Mouse (Mus musculus): ENCODE data around the gene Zdhhc9. TPM values are rescaled to one million over a fixed set of nuclear protein-coding genes. Genes with fewer than 3 reads are reported as not detected.
"Not testable (repeated sequence)": the region's sequence is repeated elsewhere in the genome, so short reads cannot be mapped to it uniquely, and the experiment has no call there.

Gene Zdhhc9
- polyA plus RNA-seq (2015; fragmentation: Nextera tagmentation; extraction: Ambion mirVana) = 5.6 and 6.8 TPM in 2 replicates

DNA sequence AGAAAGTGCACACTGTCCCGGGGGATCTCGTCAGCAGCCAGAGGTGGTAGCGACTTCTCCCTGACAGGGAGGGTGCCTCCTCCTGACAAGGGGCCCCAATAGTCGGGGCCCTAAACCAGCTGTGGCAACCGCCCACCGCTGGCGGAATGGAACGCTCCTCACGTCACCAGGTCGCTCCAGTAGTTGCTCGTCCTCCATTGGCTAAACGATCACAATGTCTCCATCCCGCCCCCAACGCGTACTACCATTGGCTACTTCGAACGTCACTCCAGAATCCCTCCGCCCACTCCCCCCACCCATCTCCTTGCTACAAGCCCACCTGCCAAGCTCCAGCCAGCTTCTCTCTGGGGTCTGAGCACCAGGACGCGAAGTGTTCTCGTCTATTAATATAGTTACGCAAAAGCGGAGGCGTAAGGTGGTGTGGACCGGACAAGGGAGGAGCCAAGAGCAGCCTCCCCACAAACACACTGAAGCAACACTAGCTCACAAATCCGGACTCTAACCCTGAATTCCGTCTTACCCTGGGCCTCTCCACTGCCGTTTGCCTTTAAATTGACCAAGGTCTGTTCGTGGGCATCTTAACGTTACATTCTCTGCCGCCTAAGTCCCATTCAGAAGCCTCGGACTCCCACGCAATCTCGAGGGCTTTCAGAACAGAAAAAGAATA is at the start of gene Zdhhc9:
Gene Zdhhc9 (minus strand): TSS at position 360 of the 667 bp plus-strand sequence.
- H3K4me2 ChIP-seq (replicated peaks) = peak within 1 kb of the TSS; percentile 65
- peak within 1 kb of the TSS; percentile 58 for H3K4me3 ChIP-seq
- no peaks in the 10 kb centered on the region for H3K36me3 ChIP-seq
- WGBS = 9% methylated on average over 34 of the region's 34 CpGs
- peak; percentile 99 for ATAC-seq (ENCODE audit: low FRiP score, low read depth)
- no peak within 1 kb of the TSS for H3K27ac ChIP-seq
- H3K9ac ChIP-seq = peak within 1 kb of the TSS; percentile 69
- H3K4me1 ChIP-seq = 0 out of 2 replicates have a peak, but pooled peaks cover 6% of the 10 kb centered on the region
- H3K27me3 ChIP-seq = no peaks in the 10 kb centered on the region
- H3K9me3 ChIP-seq = no peaks in the 10 kb centered on the region

DNA sequence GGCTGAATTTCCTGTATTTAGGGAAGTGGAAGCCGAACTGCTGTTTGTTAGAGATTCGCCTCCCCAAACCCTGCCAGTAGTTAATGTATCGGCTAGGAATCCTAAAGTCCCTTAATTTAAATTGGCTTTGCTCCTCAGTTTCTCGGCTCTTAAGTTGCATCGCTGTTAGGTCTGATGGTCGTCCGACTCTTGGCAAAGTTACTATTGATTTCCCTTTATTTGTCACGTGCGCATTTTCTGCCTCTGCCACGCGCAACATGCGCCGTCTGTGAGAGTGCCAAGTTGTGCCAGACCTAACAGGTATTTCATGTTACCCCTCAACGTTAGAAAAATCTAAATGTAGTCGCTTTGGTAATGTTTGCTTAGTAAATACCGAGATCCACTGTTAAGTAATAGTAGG is 48.3 kb upstream of the Zdhhc9 start:
- Histone ChIP-seq H3K36me3 (peaks cover 6% of the 10 kb centered on the region; the same call in 1 of the 2 replicates), H3K9ac (peak overlapping the region; percentile 59), H3K27ac (no peak overlapping the region), H3K4me3 (peak overlapping the region; percentile 54), H3K4me2 (replicated peaks) (peak overlapping the region; percentile 61), H3K9me3 (no peaks in the 10 kb centered on the region), H3K27me3 (no peaks in the 10 kb centered on the region), H3K4me1 (0 out of 2 replicates have a peak, but pooled peaks cover 2% of the 10 kb centered on the region)
- ATAC-seq (ENCODE audit: low FRiP score, low read depth) = no peak
- 12% methylated on average over 16 of the region's 16 CpGs for WGBS

DNA sequence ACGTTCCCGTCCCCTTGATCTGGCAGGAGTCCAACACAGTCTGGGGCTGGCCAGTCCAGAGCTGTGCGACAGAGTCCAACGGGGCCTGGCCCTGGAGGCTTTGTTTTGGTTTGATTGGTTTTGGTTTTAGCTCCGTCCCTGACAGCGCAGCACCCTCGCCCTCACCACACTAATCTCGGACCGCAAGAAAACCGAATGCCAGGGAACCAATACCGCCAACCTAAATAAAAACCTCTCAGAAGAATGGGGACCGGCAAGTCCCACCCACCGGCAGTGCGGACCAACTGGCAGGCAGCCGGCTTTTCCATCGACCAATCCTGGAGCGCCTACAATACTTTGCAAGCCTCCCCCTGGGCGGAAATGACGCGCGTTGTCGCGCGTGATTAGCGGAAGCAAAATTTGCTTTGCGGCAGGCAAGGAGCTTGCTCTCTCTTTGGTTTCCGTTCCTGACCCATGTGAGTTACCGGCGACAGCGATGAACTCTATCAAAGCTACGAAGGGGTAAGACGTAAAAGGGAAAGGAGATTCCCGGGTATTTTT is 47.9 kb upstream of the Zdhhc9 start, which contains the start of gene Utp14a:
Gene Utp14a (plus strand): TSS at position 395 of the 540 bp plus-strand sequence.
- Histone ChIP-seq H3K9me3 (no peaks in the 10 kb centered on the region), H3K36me3 (peaks cover 3% of the 10 kb centered on the region; the same call in 1 of the 2 replicates), H3K27me3 (no peaks in the 10 kb centered on the region), H3K4me3 (peak within 1 kb of the TSS; percentile 54), H3K4me2 (replicated peaks) (peak within 1 kb of the TSS; percentile 65), H3K9ac (peak within 1 kb of the TSS; percentile 59), H3K27ac (peak within 1 kb of the TSS; percentile 82), H3K4me1 (0 out of 2 replicates have a peak, but pooled peaks cover 2% of the 10 kb centered on the region)
- ATAC-seq (ENCODE audit: low FRiP score, low read depth) = peak; percentile 99
- WGBS = 11% methylated on average over 33 of the region's 33 CpGs

DNA sequence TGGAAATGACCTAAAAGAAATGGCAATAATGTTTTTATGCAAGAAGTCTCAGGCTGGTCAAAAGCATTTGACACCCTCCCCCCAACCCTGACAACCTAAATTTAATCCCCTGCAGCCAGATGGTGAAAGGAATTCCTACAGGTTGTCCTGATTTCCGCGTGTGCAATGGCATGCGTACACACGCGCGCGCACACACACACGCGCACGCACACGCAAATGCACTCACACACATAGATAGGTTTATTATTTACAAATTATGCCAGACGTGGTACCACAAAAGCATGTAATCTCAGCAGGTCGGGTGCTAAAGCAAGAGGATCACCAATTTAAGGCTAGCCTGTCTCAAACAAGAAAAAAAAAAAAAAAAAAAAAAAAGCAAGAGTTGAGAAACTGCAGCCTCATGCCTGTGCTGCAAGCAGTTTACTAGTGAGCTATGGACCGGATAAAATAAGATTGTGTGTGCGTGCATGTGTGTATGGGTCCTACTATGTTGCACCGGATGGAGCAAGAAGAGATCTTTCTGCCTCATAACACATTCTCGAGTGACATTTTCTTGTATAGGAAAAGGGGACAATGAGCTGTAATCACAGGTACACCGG is 47.3 kb upstream of the Zdhhc9 start:
- Histone ChIP-seq H3K27me3 (no peaks in the 10 kb centered on the region), H3K27ac (peak overlapping the region; percentile 82; the same call in 1 of the 2 replicates), H3K36me3 (no peaks in the 10 kb centered on the region), H3K4me3 (peak overlapping the region; percentile 54), H3K4me1 (0 out of 2 replicates have a peak, but pooled peaks cover 2% of the 10 kb centered on the region), H3K9me3 (no peaks in the 10 kb centered on the region), H3K9ac (peak overlapping the region; percentile 36), H3K4me2 (replicated peaks) (peak overlapping the region; percentile 65)
- ATAC-seq (ENCODE audit: low FRiP score, low read depth) = peak; percentile 78
- WGBS = 15% methylated on average over 18 of the region's 18 CpGs

DNA sequence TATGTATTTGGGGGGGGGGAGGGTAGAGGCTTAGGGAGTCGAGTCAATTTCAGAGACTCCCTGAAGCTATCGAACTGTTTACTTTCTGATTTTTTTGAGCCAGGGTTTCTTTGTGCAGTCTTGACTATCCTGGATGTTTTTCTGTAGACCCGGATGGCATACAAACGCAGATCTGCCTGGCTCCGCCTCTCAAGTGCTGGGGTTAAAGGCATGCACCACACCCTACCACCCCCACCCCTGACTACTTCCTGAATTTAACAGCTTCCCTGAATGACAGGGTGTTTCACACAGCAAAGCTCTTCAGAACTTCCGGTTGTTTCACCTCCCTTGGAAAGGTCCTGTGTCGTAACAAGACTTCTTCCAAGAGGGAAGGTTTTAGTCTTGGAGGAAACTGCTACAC is 25.7 kb upstream of the Zdhhc9 start:
- 52% methylated on average over 7 of the region's 7 CpGs for WGBS
- ATAC-seq (ENCODE audit: low FRiP score, low read depth) = no peak
- H3K4me2 ChIP-seq (replicated peaks) = no peak overlapping the region

DNA sequence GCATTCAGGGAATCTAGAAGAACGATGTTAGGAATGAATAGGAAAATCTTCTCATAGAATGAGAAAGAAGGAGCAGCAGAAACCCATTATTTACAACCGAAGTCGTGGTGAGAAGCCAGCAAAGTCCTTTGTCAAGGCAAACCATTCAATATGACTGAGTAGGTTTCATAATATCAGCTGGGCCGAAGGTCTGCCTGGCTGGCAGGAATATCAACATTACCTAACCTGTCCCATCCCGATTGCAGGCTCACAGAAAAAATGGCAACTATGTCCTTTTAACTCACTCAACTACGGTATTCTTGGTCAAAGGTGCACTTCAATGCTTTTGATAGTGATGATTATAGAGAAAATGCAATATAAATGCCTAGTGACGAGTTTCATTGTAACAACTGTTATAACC is 17.5 kb upstream of the Zdhhc9 start:
- H3K9ac ChIP-seq = no peak overlapping the region
- H3K4me2 ChIP-seq (replicated peaks) = no peak overlapping the region
- no peaks in the 10 kb centered on the region for H3K36me3 ChIP-seq
- 81% methylated on average over 7 of the region's 7 CpGs for WGBS
- no peaks in the 10 kb centered on the region for H3K4me1 ChIP-seq
- no peaks in the 10 kb centered on the region for H3K9me3 ChIP-seq
- no peak overlapping the region for H3K27ac ChIP-seq
- H3K27me3 ChIP-seq = no peaks in the 10 kb centered on the region
- ATAC-seq (ENCODE audit: low FRiP score, low read depth) = no peak
- no peak overlapping the region for H3K4me3 ChIP-seq

More for the DNA sequence above, 25.7 kb upstream of the Zdhhc9 start:
- Histone ChIP-seq H3K4me1 (no peaks in the 10 kb centered on the region), H3K4me3 (no peak overlapping the region), H3K27ac (no peak overlapping the region), H3K9me3 (no peaks in the 10 kb centered on the region), H3K36me3 (no peaks in the 10 kb centered on the region), H3K27me3 (no peaks in the 10 kb centered on the region), H3K9ac (no peak overlapping the region)

DNA sequence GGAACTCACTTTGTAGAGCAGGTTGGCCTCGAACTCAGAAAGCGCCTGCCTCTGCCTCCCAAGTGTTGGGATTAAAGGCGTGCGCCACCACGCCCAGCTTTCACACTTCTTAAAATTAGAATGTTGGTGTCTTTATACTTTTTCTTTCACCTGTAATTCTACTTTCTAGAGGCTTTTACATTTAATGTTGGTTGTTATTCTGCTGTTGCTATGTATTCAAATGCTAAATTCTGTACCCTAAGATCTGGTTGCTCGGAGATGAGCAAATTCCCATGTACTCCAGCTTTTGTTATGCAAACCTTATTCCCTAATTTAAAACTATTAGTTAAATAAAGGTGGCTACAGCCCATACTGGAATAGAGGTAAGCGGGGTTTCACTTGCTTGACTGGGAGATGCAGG is 14.0 kb upstream of the Zdhhc9 start:
- H3K4me2 ChIP-seq (replicated peaks) = no peak overlapping the region
- H3K36me3 ChIP-seq = no peaks in the 10 kb centered on the region
- no peak for ATAC-seq (ENCODE audit: low FRiP score, low read depth)
- H3K4me1 ChIP-seq = no peaks in the 10 kb centered on the region
- WGBS = 85% methylated on average over 7 of the region's 7 CpGs
- no peak overlapping the region for H3K4me3 ChIP-seq
- no peak overlapping the region for H3K27ac ChIP-seq
- no peak overlapping the region for H3K9ac ChIP-seq
- H3K9me3 ChIP-seq = no peaks in the 10 kb centered on the region
- H3K27me3 ChIP-seq = no peaks in the 10 kb centered on the region

DNA sequence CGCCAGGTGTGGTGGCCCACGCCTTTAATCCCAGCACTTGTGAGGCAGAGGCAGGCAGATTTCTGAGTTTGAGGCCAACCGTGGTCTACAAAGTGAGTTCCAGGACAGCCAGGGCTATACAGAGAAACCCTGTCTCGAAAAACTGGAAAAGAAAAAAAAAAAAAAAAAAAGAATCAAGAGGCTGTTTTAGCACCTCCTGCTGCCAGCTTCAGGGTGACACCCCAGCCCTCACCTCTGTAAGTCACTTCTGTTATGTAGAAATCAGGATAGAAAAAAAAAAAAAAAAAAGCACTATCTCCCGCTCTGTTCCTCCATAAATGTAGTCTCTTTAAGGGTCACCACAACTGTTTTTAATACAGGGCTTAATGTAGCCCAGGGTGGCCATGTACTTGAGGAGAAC is 10.8 kb upstream of the Zdhhc9 start:
- Histone ChIP-seq H3K27me3 (no peaks in the 10 kb centered on the region), H3K4me1 (no peaks in the 10 kb centered on the region), H3K4me3 (no peak overlapping the region), H3K27ac (no peak overlapping the region), H3K36me3 (no peaks in the 10 kb centered on the region), H3K9me3 (no peaks in the 10 kb centered on the region), H3K4me2 (replicated peaks) (no peak overlapping the region), H3K9ac (no peak overlapping the region)
- ATAC-seq (ENCODE audit: low FRiP score, low read depth) = no peak
- WGBS = 82% methylated on average over 5 of the region's 5 CpGs

DNA sequence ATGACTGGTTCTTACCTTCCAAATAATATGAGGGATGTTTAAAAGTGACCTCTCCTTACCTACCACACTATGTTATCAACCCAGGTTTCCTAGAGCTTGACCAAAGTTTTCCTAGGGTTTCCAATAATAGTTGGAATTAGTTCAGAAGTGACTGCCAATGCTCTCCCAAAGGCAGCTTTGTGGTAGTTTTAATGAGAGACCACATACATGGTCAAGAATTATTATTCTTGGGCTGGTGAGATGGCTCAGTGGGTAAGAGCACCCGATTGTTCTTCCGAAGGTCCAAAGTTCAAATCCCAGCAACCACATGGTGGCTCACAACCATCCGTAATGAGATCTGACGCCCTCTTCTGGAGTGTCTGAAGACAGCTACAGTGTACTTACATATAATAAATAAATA is 1.1 kb upstream of the Zdhhc9 start:
- not testable (repeated sequence) for H3K4me2 ChIP-seq (replicated peaks); H3K36me3 ChIP-seq; H3K27me3 ChIP-seq; H3K9me3 ChIP-seq; ATAC-seq (ENCODE audit: low FRiP score, low read depth); H3K4me3 ChIP-seq; H3K9ac ChIP-seq; H3K27ac ChIP-seq; H3K4me1 ChIP-seq
- 68% methylated on average over 4 of the region's 4 CpGs for WGBS

DNA sequence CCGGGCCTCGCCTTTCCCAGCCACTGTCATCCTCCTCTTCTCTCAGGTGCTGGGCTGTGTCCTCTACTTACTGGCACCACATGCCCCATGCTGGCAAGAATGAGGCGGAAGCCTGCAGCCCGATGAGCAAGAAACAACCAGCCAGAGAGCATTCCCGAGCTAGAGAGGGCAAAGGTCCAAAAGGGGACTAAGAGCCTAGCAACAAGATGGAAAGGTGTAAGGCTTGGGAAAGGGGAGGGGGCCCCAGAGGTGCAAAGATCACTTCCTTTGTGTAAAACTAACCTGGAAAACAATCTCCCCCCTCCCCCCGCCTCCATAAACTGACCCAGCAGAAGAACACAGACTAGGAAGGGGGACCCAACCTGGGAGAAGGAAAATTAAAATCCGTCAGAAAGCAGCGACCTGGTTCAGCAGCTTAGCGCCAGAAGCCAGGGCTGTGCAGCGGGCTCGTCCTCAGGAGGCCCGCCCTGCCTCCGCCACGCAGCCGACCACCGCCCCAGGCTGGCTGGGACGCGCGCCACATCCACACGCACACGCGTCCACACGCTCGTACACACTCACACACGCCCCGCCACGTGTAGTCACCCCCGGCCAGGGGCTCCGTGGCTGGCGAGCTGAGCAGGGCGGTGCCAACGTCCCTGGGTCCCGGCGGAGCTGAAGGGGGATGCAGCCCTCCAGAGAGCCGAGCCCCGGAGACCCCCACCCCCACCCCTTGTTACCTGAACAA is 754 bp downstream of the Zdhhc9 start:
- Histone ChIP-seq H3K4me1 (0 out of 2 replicates have a peak, but pooled peaks cover 6% of the 10 kb centered on the region), H3K27me3 (no peaks in the 10 kb centered on the region), H3K4me3 (peak overlapping the region; percentile 58), H3K9me3 (no peaks in the 10 kb centered on the region), H3K4me2 (replicated peaks) (peak overlapping the region; percentile 65), H3K36me3 (no peaks in the 10 kb centered on the region), H3K27ac (no peak overlapping the region), H3K9ac (peak overlapping the region; percentile 69)
- peak; percentile 82 for ATAC-seq (ENCODE audit: low FRiP score, low read depth)
- WGBS = 15% methylated on average over 34 of the region's 36 CpGs

DNA sequence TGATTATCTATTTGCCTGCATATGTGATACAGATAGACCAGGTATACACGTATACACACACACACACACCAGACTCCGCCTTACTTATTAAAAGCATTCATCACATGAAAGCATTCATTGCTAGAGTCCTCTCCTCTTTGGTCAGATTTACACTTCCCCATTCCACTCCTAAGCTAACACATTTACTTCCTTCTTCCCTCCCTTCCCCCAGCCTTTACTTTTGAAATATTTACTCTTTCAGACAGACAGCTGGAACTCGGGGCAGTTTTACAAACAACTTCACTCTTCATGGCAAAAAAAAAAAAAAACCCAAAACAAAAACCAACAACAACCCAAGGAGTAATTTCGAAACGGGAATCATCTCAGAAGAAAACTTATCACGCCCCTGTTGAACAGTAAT is 4.2 kb downstream of the Zdhhc9 start:
- 0 out of 2 replicates have a peak, but pooled peaks cover 6% of the 10 kb centered on the region for H3K4me1 ChIP-seq
- no peaks in the 10 kb centered on the region for H3K9me3 ChIP-seq
- no peaks in the 10 kb centered on the region for H3K27me3 ChIP-seq
- ATAC-seq (ENCODE audit: low FRiP score, low read depth) = no peak
- H3K4me3 ChIP-seq = no peak overlapping the region
- H3K4me2 ChIP-seq (replicated peaks) = no peak overlapping the region
- H3K36me3 ChIP-seq = no peaks in the 10 kb centered on the region
- 79% methylated on average over 6 of the region's 6 CpGs for WGBS
- no peak overlapping the region for H3K27ac ChIP-seq
- no peak overlapping the region for H3K9ac ChIP-seq

DNA sequence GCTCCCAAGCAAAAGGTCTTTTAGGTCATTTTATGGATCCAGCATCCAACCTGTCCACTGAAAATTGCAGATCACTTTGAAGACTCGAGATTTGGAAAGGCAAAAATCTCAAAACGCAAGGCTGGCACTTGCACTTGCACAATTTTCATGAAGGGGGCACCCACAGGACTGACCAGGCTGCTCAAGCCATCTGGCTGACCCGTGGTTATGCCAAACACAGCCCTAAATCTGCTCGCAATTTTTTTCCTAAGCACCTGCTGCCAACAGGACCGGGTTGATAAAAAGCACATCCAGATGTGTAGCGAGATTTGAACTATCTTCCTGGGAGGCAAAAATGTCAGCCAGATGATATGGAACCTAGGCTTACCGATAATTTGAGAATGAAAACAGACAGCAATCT is 4.9 kb downstream of the Zdhhc9 start:
- Histone ChIP-seq H3K4me1 (0 out of 2 replicates have a peak, but pooled peaks cover 6% of the 10 kb centered on the region), H3K27me3 (no peaks in the 10 kb centered on the region), H3K4me3 (no peak overlapping the region), H3K27ac (no peak overlapping the region), H3K4me2 (replicated peaks) (no peak overlapping the region), H3K36me3 (no peaks in the 10 kb centered on the region), H3K9ac (no peak overlapping the region), H3K9me3 (no peaks in the 10 kb centered on the region)
- WGBS = 77% methylated on average over 7 of the region's 7 CpGs
- ATAC-seq (ENCODE audit: low FRiP score, low read depth) = no peak

Data from limb, embryonic 13.5 days (tissue).